Mouse (Mus musculus) lung, adult 10 weeks (tissue): Measurements from ENCODE around the gene Sec61g. TPM values are rescaled to one million over a fixed set of nuclear protein-coding genes. Genes with fewer than 3 reads are reported as not detected.

Source experiments
- polyA plus RNA-seq: library from polyadenylated mRNA; stranded (reverse); fragments of 350-450 nt; fragmentation: Illumina TruSeq; extraction: RNeasy Lipid Tissue Mini Kit (QIAGEN cat#74804); gene quantifications from one replicate; pipeline ENCODE4 v1.2.3, GENCODE M21; 2014; ENCODE audit warnings: low read depth, low replicate concordance; ENCODE audit not compliant: insufficient read depth

Sec61g gene
- polyA plus RNA-seq: 43.2 TPM

GRCm38 (mm10) chr11:16508052-16508654 is at the start of gene Sec61g:
Gene Sec61g (minus strand): TSS chr11:16508484.

Other genes starting within 250 kb of the Sec61g start
- 3.3 TPM for gene Egfr, start 243.7 kb upstream of the Sec61g start, polyA plus RNA-seq